Mouse (Mus musculus) forebrain, embryonic 13.5 days (tissue): Measurements from ENCODE around the gene Med29. TPM values are rescaled to one million over a fixed set of nuclear protein-coding genes. Genes with fewer than 3 reads are reported as not detected.
A peak's percentile ranks its signal among the peaks of the same experiment; 100 is the strongest.

ENCODE experiments used
- ATAC-seq: fragments of 200-750 bp; cut with Nextera tagmentation; 2 replicates; pipeline ENCODE4 v1.8.0; 2017
- H3K27ac ChIP-seq: fragments of 300-500 bp; sonication (generic); 2 replicates; pipeline ENCODE4 v1.5.1; 2015; ENCODE audit warnings: inconsistent platforms, mild to moderate bottlenecking, moderate library complexity
- H3K27me3 ChIP-seq: fragments of 300-500 bp; sonication (generic); 2 replicates; pipeline ENCODE4 v1.6.1; 2015; ENCODE audit warnings: mild to moderate bottlenecking, inconsistent platforms
- H3K36me3 ChIP-seq: fragments of 300-500 bp; sonication (generic); 2 replicates; pipeline ENCODE4 v1.6.1; 2015; ENCODE audit warnings: mild to moderate bottlenecking, inconsistent platforms; ENCODE audit not compliant: poor library complexity, severe bottlenecking
- H3K4me1 ChIP-seq: fragments of 300-500 bp; sonication (generic); 2 replicates; pipeline ENCODE4 v1.6.1; 2015; ENCODE audit warnings: inconsistent platforms
- H3K4me2 ChIP-seq: fragments of 300-500 bp; sonication (generic); 2 replicates; pipeline ENCODE4 v1.6.1; 2015; ENCODE audit warnings: inconsistent platforms, mild to moderate bottlenecking, moderate library complexity
- H3K4me3 ChIP-seq: fragments of 300-500 bp; sonication (generic); 2 replicates; pipeline ENCODE4 v1.5.1; 2015; ENCODE audit warnings: mild to moderate bottlenecking, inconsistent platforms
- H3K9ac ChIP-seq: fragments of 300-500 bp; sonication (generic); 2 replicates; pipeline ENCODE4 v1.6.1; 2015; ENCODE audit warnings: mild to moderate bottlenecking, inconsistent platforms
- H3K9me3 ChIP-seq: fragments of 300-500 bp; sonication (generic); replicated peaks from 2 replicates; pipeline ENCODE4 v1.6.1; 2016; ENCODE audit warnings: inconsistent platforms
- WGBS: fragments of 180-500 bp; shearing (Covaris S2); methylation state at CpG from one replicate; pipeline ENCODE4 v1.1.7; 2015; 5-methylcytosine and 5-hydroxymethylcytosine counted together
- polyA plus RNA-seq: library from polyadenylated mRNA; unstranded; fragments of >200 nt; fragmentation: Nextera tagmentation; extraction: Ambion mirVana; gene quantifications from 2 replicates; pipeline ENCODE4 v1.2.1, GENCODE M21; 2015

Gene Med29
- polyA plus RNA-seq, 1 experiment from 2014 or later: 49.3 TPM

DNA sequence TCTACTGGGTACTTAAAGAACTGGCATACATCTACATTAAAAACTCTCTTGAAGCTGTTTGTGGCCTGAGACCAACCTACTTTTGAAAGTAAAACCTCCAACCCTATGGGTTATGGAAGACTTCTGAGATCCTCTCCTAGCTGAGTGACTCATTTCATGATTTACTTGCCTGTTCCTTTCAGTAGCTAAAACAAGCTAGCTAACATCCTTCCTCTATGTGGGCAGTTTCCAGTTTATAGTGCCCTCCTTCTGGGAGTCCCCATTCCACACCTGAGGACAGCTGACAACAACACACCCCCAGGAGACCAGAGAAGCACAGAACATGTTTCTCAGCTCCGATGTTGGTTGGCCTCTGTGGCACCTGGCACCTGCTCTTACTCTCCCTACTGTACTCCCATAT lies 30.5 kb upstream of the Med29 start:
- H3K27ac ChIP-seq: no peak overlapping the region
- H3K4me2 ChIP-seq: no peak overlapping the region
- ATAC-seq: no peak
- no peak overlapping the region for H3K4me3 ChIP-seq
- H3K9ac ChIP-seq: no peak overlapping the region
- H3K36me3 ChIP-seq: peaks cover 62% of the 10 kb centered on the region
- H3K27me3 ChIP-seq: no peaks in the 10 kb centered on the region
- H3K9me3 ChIP-seq: no peaks in the 10 kb centered on the region
- H3K4me1 ChIP-seq: no peaks in the 10 kb centered on the region
- 100% methylated on average over 1 of the region's 1 CpGs for WGBS

GRCm38 (mm10) chr7:28419416-28419815 lies 26.9 kb upstream of the Med29 start:
- peaks cover 94% of the 10 kb centered on the region for H3K36me3 ChIP-seq
- WGBS: 100% methylated on average over 2 of the region's 2 CpGs

GRCm38 (mm10) chr7:28418096-28418670 lies 25.7 kb upstream of the Med29 start:
- 86% methylated on average over 8 of the region's 8 CpGs for WGBS
- no peak overlapping the region for H3K4me3 ChIP-seq
- no peaks in the 10 kb centered on the region for H3K27me3 ChIP-seq
- no peak overlapping the region for H3K27ac ChIP-seq
- no peaks in the 10 kb centered on the region for H3K9me3 ChIP-seq
- H3K9ac ChIP-seq: no peak overlapping the region
- ATAC-seq: no peak
- H3K4me1 ChIP-seq: no peaks in the 10 kb centered on the region
- peaks cover 99% of the 10 kb centered on the region for H3K36me3 ChIP-seq
- H3K4me2 ChIP-seq: no peak overlapping the region

More at GRCm38 (mm10) chr7:28419416-28419815, 26.9 kb upstream of the Med29 start:
- H3K9ac ChIP-seq: no peak overlapping the region
- H3K27me3 ChIP-seq: no peaks in the 10 kb centered on the region
- no peak for ATAC-seq
- no peaks in the 10 kb centered on the region for H3K4me1 ChIP-seq
- no peak overlapping the region for H3K27ac ChIP-seq
- no peak overlapping the region for H3K4me2 ChIP-seq
- H3K9me3 ChIP-seq: no peaks in the 10 kb centered on the region
- H3K4me3 ChIP-seq: no peak overlapping the region

DNA sequence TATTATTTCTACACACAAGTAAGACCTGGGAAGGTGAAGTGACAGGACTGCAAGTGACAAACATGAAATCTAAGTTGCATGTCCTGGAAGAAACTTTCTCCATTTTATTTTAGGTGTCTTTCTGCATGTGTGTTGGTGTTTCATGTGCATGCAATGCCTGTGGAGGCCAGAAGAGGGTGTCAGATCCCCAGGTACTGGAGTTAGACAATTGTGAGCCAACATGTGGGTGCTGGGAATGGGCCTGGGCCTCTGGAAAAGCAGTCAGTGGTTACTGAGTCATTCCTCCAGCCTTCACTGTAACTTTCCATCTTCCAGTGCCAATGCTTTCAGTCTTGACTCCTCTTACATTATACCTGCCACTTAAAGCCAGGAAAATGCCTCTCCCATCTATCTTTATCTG lies 24.9 kb upstream of the Med29 start:
- Histone ChIP-seq H3K4me1 (no peaks in the 10 kb centered on the region), H3K36me3 (peaks cover 99% of the 10 kb centered on the region), H3K9me3 (no peaks in the 10 kb centered on the region), H3K9ac (no peak overlapping the region), H3K4me2 (no peak overlapping the region), H3K27ac (no peak overlapping the region), H3K27me3 (no peaks in the 10 kb centered on the region), H3K4me3 (no peak overlapping the region)
- no peak for ATAC-seq

- ATAC-seq: no peak
- Histone ChIP-seq H3K9me3 (no peaks in the 10 kb centered on the region), H3K4me2 (no peak overlapping the region), H3K27me3 (no peaks in the 10 kb centered on the region), H3K36me3 (peaks cover 99% of the 10 kb centered on the region), H3K4me3 (no peak overlapping the region), H3K9ac (no peak overlapping the region), H3K27ac (no peak overlapping the region), H3K4me1 (no peaks in the 10 kb centered on the region)
- WGBS: 84% methylated on average over 4 of the region's 4 CpGs
Observed at GRCm38 (mm10) chr7:28412826-28413225, 20.3 kb upstream of the Med29 start.

DNA sequence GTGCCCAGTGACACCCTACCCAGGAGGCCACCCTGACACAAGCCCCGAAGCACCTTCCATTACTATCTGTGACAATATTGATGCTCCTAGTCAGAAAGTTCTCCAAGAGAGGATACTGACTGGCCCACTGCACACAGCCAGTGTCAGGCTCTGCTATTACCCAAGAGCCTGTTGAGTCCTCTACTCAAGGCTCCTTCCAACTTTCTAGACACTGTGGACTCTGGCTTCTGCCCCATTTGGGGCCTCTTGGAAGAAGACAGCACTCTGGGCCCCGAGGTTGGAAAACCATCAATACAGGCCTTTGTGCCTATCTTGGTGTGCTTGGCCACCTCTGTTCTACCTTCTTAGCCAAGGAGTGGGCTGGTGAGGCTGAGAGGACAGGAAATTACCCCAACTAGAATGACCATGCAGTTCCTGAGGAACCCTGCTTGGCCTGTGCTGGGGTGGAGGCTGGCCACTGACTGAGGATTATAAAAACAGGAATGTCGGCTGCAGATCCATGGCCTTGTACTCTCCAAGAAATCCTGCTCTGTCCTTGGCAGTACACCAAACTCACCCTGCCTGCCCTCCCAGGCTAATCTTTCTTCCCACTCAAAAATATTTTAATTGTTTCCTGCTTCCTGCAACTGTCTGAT lies 18.4 kb upstream of the Med29 start:
- Histone ChIP-seq H3K4me1 (no peaks in the 10 kb centered on the region), H3K9ac (no peak overlapping the region), H3K4me2 (no peak overlapping the region), H3K36me3 (peaks cover 99% of the 10 kb centered on the region), H3K9me3 (no peaks in the 10 kb centered on the region), H3K4me3 (no peak overlapping the region), H3K27me3 (no peaks in the 10 kb centered on the region), H3K27ac (no peak overlapping the region)
- no peak for ATAC-seq
- 93% methylated on average over 3 of the region's 3 CpGs for WGBS

DNA sequence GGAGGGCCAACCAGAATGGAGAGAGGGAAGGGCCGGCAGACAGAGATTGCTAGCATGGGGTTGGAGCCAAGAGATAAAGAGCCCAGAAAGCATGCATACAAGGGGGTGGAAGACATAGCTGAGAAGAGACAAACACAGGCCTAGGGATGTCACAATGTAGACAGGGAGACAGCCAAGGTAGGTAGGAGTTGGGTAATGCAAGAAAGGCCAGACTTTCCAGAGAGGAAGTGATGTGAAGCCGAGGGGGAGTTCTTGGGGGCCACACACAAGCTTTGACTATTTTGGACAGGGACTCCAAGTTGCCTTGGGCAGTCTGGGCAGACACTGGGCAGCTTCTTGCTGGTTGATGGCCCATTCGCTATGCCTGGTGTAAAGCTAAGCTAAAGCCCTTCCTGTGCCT lies 9.4 kb upstream of the Med29 start:
- H3K9me3 ChIP-seq: no peaks in the 10 kb centered on the region
- no peak overlapping the region for H3K4me2 ChIP-seq
- 90% methylated on average over 3 of the region's 3 CpGs for WGBS
- no peak overlapping the region for H3K27ac ChIP-seq
- H3K36me3 ChIP-seq: peaks cover 96% of the 10 kb centered on the region
- H3K4me1 ChIP-seq: no peaks in the 10 kb centered on the region
- H3K4me3 ChIP-seq: no peak overlapping the region
- no peaks in the 10 kb centered on the region for H3K27me3 ChIP-seq
- H3K9ac ChIP-seq: no peak overlapping the region
- ATAC-seq: no peak

GRCm38 (mm10) chr7:28401030-28401429 lies 8.5 kb upstream of the Med29 start:
- H3K27ac ChIP-seq: no peak overlapping the region
- H3K4me2 ChIP-seq: no peak overlapping the region
- no peaks in the 10 kb centered on the region for H3K27me3 ChIP-seq
- no peaks in the 10 kb centered on the region for H3K9me3 ChIP-seq
- H3K9ac ChIP-seq: no peak overlapping the region
- H3K4me3 ChIP-seq: no peak overlapping the region
- ATAC-seq: no peak; the same call in 1 of the 2 replicates
- no peaks in the 10 kb centered on the region for H3K4me1 ChIP-seq
- H3K36me3 ChIP-seq: peaks cover 96% of the 10 kb centered on the region
- 94% methylated on average over 1 of the region's 1 CpGs for WGBS

DNA sequence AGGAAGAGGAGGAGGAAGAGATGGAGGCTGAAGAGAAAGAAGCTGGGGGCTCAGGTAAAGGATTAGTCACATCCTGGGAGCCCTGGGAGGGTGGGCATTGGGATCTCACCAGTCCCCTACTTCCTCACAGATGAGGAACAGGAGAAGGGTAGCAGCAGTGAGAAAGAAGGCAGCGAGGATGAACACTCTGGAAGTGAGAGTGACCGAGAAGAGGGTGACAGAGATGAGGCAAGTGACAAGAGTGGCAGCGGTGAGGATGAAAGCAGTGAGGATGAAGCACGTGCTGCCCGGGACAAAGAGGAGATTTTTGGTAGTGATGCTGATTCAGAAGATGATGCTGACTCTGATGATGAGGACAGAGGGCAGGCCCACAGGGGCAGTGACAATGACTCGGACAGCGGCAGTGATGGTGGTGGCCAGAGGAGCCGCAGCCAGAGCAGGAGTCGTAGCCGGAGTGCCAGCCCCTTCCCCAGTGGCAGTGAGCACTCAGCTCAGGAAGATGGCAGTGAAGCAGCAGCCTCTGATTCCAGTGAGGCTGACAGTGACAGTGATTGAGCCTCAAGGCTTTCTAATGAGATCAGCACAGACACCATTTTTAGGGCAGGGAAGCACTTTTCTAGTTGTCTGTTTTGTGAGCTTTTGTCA lies 6.3 kb upstream of the Med29 start:
- peaks cover 91% of the 10 kb centered on the region for H3K36me3 ChIP-seq
- no peak overlapping the region for H3K4me2 ChIP-seq
- no peak for ATAC-seq
- H3K27me3 ChIP-seq: no peaks in the 10 kb centered on the region
- no peak overlapping the region for H3K27ac ChIP-seq
- H3K4me3 ChIP-seq: no peak overlapping the region
- peaks cover 3% of the 10 kb centered on the region for H3K4me1 ChIP-seq
- H3K9ac ChIP-seq: no peak overlapping the region
- 92% methylated on average over 10 of the region's 10 CpGs for WGBS
- H3K9me3 ChIP-seq: no peaks in the 10 kb centered on the region

DNA sequence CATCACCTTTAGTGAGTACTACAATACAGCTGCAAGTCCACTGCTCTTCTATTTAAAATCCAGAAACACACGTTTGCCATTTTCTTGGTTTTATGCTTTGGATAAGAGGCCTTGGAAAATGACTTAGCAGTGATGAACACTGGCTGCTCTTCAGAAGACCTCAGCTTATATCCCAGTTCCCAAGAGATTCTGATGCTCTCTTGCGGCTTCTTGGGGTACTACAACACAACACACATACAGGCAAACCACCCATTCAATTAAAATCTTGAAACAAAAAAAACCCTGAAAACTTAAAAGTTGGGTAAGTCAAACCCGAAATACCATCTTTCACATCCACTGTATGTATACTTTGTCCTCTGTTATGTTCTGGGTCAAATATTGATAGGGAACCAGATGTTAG lies 5.5 kb upstream of the Med29 start:
- ATAC-seq: no peak
- 70% methylated on average over 3 of the region's 3 CpGs for WGBS
- no peaks in the 10 kb centered on the region for H3K27me3 ChIP-seq
- no peak overlapping the region for H3K4me3 ChIP-seq
- H3K36me3 ChIP-seq: peaks cover 83% of the 10 kb centered on the region
- H3K4me2 ChIP-seq: no peak overlapping the region
- H3K9ac ChIP-seq: no peak overlapping the region
- no peaks in the 10 kb centered on the region for H3K9me3 ChIP-seq
- H3K27ac ChIP-seq: no peak overlapping the region
- peaks cover 10% of the 10 kb centered on the region for H3K4me1 ChIP-seq

GRCm38 (mm10) chr7:28395425-28395824 lies 2.9 kb upstream of the Med29 start:
- no peaks in the 10 kb centered on the region for H3K27me3 ChIP-seq
- no peak overlapping the region for H3K4me2 ChIP-seq
- 97% methylated on average over 4 of the region's 4 CpGs for WGBS
- no peak for ATAC-seq
- H3K27ac ChIP-seq: no peak overlapping the region
- no peak overlapping the region for H3K4me3 ChIP-seq
- H3K9me3 ChIP-seq: no peaks in the 10 kb centered on the region
- H3K4me1 ChIP-seq: peaks cover 22% of the 10 kb centered on the region
- peaks cover 63% of the 10 kb centered on the region for H3K36me3 ChIP-seq
- H3K9ac ChIP-seq: no peak overlapping the region

- no peaks in the 10 kb centered on the region for H3K9me3 ChIP-seq
- H3K27ac ChIP-seq: peak overlapping the region; percentile 75
- peak overlapping the region; percentile 90 for H3K9ac ChIP-seq
- 6% methylated on average over 22 of the region's 22 CpGs for WGBS
- H3K4me2 ChIP-seq: peak overlapping the region; percentile 92
- H3K4me3 ChIP-seq: peak overlapping the region; percentile 91
- H3K27me3 ChIP-seq: no peaks in the 10 kb centered on the region
- ATAC-seq: no peak
- peaks cover 63% of the 10 kb centered on the region for H3K36me3 ChIP-seq
- H3K4me1 ChIP-seq: peaks cover 22% of the 10 kb centered on the region
Observed at GRCm38 (mm10) chr7:28393272-28393951, 904 bp upstream of the Med29 start.
